Mouse (Mus musculus) embryo, embryonic 10.5 days (tissue): ENCODE data around the gene Pdcl3.

Source experiments
- DNase-seq: peaks from one replicate; pipeline ENCODE4 v3.0.0-alpha.2; 2015; ENCODE audit warnings: low spot score

Pdcl3 gene

DNA sequence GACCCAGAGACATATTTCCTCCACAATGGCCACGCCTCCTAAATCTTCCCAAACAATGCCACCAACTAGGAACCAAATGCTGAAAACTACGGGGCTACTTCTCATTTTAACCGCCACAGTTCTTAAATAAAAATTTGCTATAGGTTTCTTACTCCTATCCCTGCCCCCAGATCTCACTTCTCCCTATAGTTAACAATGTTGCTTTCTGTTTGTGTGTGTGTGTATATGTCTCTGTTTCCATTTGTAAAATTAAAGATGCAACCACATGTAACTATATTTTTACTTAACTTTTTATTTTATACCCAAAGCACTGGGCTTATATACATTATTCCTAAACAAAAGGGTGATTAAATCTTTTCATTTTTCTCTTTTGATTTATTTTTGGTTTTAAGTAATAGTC lies at the start of gene Pdcl3:
TSS of gene Pdcl3 (plus strand) at position 301 of the 400 bp plus-strand sequence.
- DNase-seq: no peak

DNA sequence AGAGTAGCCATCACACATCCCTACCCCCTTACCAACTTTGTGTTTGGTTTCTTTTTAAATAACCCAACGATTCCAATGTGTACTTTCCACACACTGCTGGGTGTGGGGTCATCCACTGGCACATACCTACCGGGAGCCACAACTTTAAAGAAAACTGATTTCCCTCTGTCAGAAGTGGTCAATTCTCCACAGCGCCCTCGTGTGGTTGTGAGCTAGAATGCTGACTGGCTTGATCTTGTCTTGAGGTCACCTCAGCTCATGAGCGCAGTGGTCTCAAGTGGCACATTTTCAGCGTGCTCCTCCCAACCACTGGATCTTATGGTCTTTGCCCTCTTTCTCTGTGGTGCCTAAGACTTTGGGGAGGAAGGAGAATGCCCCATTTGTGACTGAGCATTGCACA lies 48.6 kb upstream of the Pdcl3 start:
- peak; percentile 83 for DNase-seq

DNA sequence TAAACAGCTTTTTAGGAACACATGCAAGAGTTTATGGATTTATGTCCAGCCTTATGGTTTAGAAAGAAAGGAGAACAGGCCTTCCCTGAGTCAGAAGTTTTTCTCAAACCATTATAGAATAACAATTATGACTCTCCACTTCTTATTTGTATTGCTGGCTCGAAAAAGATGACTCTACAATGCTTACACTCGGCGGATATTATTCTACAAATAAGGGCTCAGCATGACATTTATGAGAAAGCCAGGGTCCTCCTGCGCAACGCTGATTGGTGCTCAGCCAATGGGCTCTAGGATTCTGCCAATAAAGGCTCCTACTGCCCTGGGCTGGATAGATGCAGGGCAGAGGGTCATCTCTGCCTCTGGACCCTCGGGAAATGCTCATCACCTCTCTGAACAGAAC lies 46.6 kb upstream of the Pdcl3 start, which contains the start of gene Nms:
TSS of gene Nms (plus strand) at position 301 of the 400 bp plus-strand sequence.
- no peak for DNase-seq

DNA sequence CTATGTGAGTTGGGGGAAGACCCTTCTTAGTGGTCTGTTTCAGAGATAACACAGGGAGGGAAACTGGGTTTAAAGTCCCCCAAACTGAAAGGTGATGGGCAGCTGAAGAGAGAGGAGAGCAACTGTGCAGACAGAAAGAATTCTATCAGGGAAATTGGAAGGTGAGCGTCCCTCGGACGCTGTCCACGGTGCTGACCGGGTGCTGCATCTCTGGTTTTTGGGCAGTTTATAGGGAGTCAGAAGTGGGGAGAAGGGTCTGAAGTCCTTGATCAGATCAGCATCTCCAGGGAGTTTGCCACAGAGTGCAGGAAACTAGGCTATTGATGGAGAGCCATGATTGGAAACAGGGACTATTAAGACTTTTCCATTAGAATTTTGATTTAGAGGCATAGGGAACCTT lies 45.8 kb upstream of the Pdcl3 start:
- DNase-seq: peak; percentile 72

GRCm38 (mm10) chr1:38956457-38956856 lies 29.0 kb upstream of the Pdcl3 start:
- no peak for DNase-seq

GRCm38 (mm10) chr1:38969116-38969515 lies 16.3 kb upstream of the Pdcl3 start:
- no peak for DNase-seq

GRCm38 (mm10) chr1:38971712-38972111 lies 13.7 kb upstream of the Pdcl3 start:
- no peak for DNase-seq

GRCm38 (mm10) chr1:38972986-38973592 lies 12.3 kb upstream of the Pdcl3 start:
- no peak for DNase-seq

DNA sequence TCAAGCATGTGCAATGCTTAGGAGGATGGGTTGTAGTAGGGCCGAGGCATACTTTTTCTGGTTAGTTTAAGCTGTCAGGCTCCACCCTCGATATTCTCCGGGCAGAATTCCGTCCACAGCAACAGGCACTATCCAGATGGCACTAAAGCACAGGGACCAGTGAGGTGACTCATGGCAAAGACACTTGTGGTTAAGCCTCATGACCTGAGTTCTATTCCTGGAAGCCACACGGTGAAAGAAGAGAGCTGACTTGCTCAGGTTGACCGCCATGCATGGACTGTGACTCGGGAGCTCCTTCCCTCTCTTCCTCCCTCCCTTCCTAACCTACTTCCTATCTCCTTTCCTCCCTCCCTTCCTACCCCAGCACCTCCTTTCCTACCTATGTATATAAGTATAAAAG lies 5.5 kb upstream of the Pdcl3 start:
- DNase-seq: no peak

DNA sequence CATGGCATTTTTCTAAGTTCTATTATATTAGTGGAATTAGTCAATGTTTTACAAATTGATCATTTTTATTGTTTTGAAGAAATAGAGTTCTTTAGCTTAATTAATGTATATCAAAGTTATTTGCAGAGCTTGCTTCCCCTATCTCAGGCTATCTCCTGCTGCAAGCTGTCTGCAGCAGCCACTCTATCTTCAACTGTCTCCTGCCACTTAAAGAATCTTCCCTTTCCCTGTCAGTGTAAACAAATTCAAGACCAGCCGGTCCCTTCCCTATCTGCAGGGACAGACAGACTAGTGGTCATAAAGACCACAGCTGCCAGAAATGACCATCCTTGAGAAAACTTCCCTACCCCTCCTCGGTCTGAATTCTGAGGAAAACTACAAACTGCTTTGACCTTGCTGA lies 1.5 kb upstream of the Pdcl3 start:
- no peak for DNase-seq

- peak; percentile 99 for DNase-seq
These were observed 1.9 kb downstream of the Pdcl3 start for GRCm38 (mm10) chr1:38987080-38987864.

DNA sequence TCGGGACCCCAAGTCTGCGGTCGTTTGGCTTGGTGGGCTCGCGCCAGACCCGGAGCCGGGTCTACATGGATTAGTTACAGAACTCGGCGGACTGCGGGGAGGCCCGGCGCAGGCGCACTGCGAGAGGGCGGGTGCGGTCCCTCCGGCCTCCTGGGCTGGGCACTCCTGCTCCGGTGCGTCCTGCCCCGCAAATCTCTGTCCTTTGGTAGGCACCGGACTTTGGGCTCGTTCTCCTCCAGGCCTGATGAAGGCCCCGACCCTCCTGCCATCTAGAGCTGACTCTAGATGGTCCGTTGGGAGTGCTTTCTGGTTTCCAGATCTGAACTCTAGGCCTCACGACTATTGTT lies 2.4 kb downstream of the Pdcl3 start:
- no peak for DNase-seq

DNA sequence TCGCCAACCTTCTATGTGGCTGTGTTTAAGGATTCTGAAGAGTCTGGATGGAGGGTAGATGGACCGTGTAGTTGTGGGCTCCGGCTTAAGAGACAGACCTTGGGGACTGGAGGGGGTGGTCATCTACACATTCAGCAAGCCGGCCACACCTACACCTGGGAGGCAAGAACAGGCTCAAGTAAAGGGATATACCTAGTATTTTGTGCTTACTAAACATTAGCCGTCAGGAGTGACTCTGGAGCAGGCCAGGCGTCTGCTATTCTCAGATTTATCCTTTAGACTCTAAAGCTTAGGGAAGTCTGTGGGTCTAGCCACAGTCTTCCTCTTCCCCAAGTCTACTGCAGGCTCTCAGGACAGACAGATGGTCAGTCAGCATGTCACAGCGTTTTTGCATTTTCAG lies 2.9 kb downstream of the Pdcl3 start:
- DNase-seq: no peak

- DNase-seq: no peak
These were observed 7.0 kb downstream of the Pdcl3 start for GRCm38 (mm10) chr1:38992365-38992764.

- DNase-seq: peak; percentile 93
These were observed 15.7 kb downstream of the Pdcl3 start for GRCm38 (mm10) chr1:39001106-39001505.

- DNase-seq: no peak
These were observed 20.4 kb downstream of the Pdcl3 start for GRCm38 (mm10) chr1:39005751-39006354.

DNA sequence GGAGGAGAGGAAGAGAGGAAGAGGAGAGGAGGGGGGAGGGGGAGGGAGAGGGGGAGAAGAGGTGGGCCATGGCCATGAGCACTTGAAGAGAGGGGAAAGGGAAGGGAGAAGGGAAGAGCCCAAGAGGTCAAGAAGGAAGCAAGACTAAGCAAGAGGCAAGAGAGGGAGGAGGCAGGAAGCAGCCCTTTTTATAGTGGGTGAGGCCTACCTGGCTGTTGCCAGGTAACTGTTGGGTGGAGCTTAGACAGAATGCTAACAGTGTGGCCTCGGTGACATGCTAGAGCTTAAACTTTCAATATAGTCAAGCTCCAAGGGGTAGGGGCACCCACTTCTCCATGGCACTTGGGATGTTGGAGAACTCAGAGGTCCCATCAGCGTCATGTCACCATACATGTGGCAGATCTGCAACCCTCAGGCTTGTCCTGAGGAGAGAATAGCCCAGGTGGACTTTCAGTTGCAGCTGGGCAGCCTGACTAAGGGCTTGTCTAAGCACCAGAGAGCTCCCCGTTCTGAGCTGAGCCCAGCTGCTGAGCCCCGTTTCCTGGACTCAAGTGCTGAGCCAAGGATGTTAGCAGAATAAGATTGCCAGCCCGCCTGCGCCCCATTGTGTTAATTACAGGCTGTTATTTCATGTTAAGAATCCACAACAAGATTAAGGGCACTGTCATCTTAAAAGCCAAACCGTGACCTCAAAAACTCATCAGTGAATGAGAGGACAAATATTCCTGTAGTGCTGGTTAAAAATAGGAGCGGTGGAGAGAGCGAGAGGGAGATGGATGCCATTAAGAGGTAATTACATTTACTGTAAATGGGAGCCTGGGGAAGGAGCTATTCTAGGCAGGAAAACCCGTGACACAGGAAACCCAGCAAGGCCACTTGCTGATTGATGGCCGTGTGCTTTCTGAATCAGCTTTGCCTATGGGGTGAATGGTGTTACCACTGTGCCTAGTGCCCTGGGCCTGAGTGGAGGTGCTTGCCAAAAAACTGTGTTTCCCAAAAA lies 21.7 kb downstream of the Pdcl3 start:
- DNase-seq: no peak

- DNase-seq: peak; percentile 90
These were observed 25.2 kb downstream of the Pdcl3 start for GRCm38 (mm10) chr1:39010583-39011021.

- no peak for DNase-seq
These were observed 27.2 kb downstream of the Pdcl3 start for GRCm38 (mm10) chr1:39012576-39012975.

DNA sequence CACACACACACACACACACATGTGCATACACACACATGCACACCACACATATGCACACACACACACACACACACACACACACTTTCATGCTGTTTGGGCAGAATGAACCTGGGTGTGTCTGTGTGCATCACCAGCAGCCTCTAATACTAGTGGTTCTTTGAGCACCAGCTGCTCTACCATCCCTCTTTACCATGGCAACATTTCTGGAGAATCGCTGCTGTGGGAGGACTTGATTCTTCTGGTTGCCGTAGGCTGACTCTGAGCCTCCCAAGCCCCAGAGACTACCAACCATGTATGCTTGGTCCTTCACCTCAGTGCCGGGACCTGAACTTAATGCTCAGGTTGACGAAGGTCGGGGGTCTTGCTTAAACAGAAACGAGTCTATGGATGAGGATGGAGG lies 28.4 kb downstream of the Pdcl3 start:
- no peak for DNase-seq

DNA sequence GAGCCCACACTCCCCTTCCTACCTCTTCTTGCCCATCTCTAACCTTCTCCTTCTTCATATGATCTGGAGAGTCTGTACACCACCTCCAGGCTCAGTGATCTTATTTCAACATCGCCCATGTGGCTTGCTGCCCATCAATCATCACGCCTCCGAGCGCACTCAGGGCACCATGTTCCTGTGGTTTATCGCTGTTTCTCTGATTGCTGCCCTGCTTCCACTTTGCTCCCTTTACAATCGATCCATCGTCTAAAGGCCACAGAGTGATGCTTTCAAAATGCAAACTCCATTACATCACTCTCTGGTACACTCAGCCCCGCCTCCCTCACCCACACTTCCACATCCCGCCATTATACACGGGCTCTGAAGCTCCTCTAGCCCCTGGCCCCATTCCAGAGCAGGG lies 30.1 kb downstream of the Pdcl3 start:
- no peak for DNase-seq

DNA sequence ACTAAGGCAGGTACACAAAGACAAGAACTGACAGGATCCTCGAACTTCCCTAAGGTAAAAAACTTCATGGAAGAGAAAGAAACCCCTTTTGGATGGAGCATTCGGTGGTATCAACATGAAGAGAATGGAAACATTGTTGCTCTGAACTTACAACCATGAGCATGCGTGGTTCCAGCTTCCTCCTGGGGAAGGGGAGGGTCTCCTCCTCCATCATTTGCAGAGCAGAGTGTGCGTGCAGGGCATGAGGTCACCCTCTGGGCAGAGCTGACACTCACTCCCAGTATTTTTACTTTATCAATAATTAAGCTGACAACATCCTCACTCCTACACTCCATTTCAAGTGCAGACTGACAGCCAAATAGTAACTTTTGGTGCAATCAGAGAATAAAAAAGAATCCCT lies 32.5 kb downstream of the Pdcl3 start:
- no peak for DNase-seq
